Mouse (Mus musculus): ENCODE data around the gene Trim10.

The Trim10 gene

DNA sequence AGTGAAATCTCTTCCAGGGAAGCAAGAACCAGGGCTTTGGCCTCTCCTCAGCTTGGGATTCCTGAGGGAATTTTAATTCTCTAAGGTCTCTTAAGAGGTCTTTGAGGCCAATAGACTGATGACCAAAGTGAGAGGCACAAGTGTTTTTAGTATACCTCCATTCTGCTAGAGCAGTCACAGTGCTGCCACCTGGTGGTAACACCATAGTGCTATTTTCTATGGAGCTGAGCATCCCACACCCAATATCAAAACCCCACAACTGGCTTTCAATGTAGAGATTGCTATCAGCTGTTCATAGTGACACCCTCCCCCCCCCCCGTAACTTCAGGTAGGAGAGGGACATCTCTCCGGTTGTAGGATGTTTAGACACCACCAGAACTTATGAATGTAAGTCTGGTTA is 44.7 kb downstream of the Trim10 start:
- peak; percentile 5 for DNase-seq (ENCODE audit: low spot score)

DNA sequence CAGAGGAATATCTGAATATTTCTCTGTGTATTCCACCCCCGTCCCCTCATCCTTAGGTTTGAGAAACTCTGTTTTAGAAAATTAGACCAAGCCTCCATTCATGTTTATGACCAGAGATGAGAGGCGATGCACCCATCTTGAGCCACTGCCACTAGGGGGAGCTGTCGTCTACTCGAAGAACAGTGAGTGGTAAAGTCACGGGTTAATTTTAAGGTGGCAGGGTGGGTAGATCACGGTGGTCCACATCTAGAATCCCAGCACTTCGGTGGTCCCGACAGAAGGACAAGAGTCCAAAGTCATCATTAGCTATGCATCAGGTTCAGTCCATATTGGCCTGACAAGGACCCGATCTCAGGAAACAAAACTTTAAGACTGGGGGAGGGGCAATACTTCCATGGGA is 45.7 kb downstream of the Trim10 start:
- DNase-seq (ENCODE audit: low spot score), result no peak

DNA sequence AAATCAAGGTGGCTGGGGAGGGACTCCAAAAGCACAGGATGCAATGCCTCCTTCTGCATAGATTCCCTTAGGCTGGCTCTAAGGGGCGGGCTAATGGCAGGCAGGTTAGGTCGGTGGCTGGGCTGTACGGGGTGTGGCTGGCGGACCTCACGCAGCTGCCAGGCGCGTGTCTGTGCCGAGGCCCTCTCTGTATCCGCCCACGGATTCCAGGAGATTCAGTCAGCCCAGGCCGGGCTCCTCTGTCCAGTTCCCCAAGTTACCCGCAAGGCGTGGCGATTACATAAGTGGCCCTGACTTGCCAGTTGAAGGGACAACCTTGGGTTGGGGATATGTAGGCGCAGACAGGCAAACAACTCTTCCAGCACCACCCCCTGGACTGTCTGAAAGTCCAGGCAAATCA is 50.9 kb downstream of the Trim10 start:
- DNase-seq (ENCODE audit: low spot score), result peak; percentile 57

DNA sequence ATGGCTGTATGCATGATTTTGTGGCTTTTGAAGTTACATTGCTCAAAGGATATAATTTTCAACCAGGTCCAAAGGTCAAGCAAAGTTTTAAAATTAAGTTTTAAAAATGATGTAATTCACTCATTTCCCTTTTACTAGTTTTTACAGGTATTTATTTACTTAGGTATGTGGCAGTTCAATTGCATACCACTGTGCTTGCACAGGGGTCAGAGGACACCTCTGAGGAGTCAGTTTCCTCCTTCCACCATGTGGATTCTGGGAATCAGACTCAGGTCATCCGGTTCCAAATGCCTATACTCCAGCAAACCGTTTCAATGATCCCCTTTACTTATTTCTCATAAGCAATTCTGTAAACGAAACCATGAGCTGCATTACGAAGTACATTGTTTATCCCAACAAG is 53.3 kb downstream of the Trim10 start:
- no peak for DNase-seq (ENCODE audit: low spot score)

DNA sequence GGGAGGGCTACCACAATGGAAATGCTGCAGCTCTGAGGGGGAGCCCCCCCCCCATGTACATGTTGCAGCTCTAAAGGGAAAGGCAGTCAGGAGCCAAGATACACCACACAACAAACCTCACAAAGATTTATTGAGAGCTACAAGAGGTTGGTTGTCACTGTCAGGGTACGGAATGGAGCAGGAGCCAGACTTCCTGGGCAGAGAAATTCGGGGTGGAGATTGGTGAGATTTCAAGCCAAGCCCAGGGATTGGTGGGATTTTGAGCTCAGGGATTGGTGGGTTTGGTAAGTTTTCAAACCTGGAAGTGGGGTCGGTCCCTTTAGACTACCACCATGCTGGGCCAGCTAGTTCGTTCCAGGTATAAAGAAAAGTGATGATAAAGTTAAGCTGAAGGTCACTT is 54.1 kb downstream of the Trim10 start:
- no peak for DNase-seq (ENCODE audit: low spot score)
